Mouse (Mus musculus): ENCODE results near the gene Mrps6. TPM values are rescaled to one million over a fixed set of nuclear protein-coding genes. Genes with fewer than 3 reads are reported as not detected.

The Mrps6 gene
- polyA plus RNA-seq, 1 experiment: 323 TPM

DNA sequence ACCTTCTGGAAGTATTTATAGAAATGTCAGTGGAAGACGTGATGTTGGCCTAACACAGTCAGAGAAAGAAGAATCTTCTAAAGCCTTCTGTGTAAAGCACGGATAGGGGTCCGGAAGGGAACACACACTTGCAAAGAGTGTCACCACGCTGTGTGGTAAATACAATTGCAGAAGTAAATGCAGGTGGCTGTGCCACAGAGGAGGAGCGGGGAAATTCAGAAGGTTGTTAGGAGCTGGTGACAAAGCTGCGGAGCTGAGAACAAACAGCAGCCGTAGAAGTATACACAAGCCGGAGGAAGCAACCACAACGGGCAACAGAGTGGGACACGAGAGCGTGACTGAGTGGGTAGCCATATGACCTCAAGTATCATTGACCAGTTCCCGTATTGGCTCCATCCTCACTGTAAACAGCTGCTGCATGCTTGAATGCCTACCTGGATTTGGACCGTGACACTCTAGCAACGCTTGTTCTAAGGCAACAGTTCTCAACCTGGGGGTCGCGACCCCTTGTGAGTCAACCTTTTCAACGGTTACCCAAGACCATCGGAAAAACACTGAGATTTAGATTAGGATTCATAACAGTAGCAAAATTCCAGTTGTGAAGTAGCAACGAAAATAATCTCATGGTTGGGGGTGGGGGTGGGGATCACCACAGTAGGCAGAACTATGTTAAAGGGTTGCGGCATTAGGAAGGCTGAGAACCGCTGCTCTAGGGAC, 20.0 kb upstream of the Mrps6 start:
- H3ac ChIP-seq (ENCODE audit: control insufficient read depth, insufficient read length, low read depth): no peak overlapping the region
- no peak for TF ChIP-seq CTCF (IDR thresholded peaks at IDR 0.05; ENCODE audit: control insufficient read depth, insufficient read depth, insufficient read length)
- TF ChIP-seq FOSL1 (IDR thresholded peaks at IDR 0.05; ENCODE audit: insufficient read depth, low read length, poor library complexity, severe bottlenecking): no peak
- H3K36me3 ChIP-seq (ENCODE audit: control insufficient read depth, insufficient read depth): no peaks in the 10 kb centered on the region
- H3K4me3 ChIP-seq (ENCODE audit: insufficient read depth, poor library complexity, severe bottlenecking): no peak overlapping the region
- H3K27me3 ChIP-seq (ENCODE audit: control insufficient read depth, insufficient read depth, insufficient read length): no peaks in the 10 kb centered on the region
- no peaks in the 10 kb centered on the region for H3K79me2 ChIP-seq (ENCODE audit: control insufficient read depth, insufficient read depth)
- H3K79me3 ChIP-seq (ENCODE audit: low read depth): no peaks in the 10 kb centered on the region

DNA sequence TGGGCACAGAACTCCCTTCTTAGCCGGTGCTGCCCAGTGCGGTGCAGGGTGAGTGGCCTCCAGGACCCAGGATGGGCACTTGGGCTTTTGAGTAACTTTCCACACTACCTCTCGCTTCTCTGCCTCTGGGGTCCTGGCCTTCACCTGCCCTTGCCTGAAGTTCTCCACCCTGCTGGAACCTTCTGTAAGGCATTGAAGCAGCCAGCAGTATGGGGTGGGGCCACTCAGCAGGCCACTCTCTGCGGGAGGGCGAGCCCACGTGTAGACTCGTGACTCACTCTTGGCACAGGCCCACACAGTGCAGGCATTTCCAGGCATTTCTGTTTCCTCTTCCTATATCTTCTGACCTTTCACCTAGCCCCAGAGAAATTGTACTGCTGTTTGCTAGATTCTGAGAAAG, 18.6 kb upstream of the Mrps6 start:
- no peaks in the 10 kb centered on the region for H3K27me3 ChIP-seq (ENCODE audit: control insufficient read depth, insufficient read depth, insufficient read length)
- no peaks in the 10 kb centered on the region for H3K79me2 ChIP-seq (ENCODE audit: control insufficient read depth, insufficient read depth)
- H3ac ChIP-seq (ENCODE audit: control insufficient read depth, insufficient read length, low read depth): no peak overlapping the region
- H3K4me3 ChIP-seq (ENCODE audit: insufficient read depth, poor library complexity, severe bottlenecking): no peak overlapping the region
- H3K36me3 ChIP-seq (ENCODE audit: control insufficient read depth, insufficient read depth): no peaks in the 10 kb centered on the region
- TF ChIP-seq MYOG (IDR thresholded peaks at IDR 0.05; ENCODE audit: control insufficient read depth, extremely low read depth, insufficient read length) (no peak), USF1 (IDR thresholded peaks at IDR 0.05; ENCODE audit: low read depth) (peak; percentile 40)
- no peaks in the 10 kb centered on the region for H3K79me3 ChIP-seq (ENCODE audit: low read depth)

DNA sequence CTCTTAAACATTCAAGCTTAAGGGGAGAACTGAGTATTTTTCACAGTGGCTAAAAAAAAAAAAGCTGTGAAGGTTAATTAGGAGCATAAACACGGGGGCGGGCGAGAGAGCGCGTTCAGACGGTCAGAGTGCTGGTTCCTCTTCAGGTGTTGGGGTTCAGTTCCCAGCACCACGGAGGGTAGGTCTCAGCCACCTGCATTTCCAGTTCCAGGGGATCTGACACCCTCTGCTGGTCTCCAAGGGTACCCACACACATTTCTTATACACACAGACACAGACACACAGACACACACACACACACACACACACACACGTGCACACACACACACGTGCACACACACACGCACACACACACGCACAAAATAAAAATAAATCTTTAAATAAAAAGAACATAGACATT, 18.1 kb upstream of the Mrps6 start:
- no peak overlapping the region for H3ac ChIP-seq (ENCODE audit: control insufficient read depth, insufficient read length, low read depth)
- H3K79me2 ChIP-seq (ENCODE audit: control insufficient read depth, insufficient read depth): no peaks in the 10 kb centered on the region
- H3K79me3 ChIP-seq (ENCODE audit: low read depth): no peaks in the 10 kb centered on the region
- H3K4me3 ChIP-seq (ENCODE audit: insufficient read depth, poor library complexity, severe bottlenecking): no peak overlapping the region
- TF ChIP-seq CTCF (IDR thresholded peaks at IDR 0.05; ENCODE audit: control insufficient read depth, insufficient read depth, insufficient read length) (no peak), CEBPB (IDR thresholded peaks at IDR 0.05; ENCODE audit: low read depth) (no peak), MAX (IDR thresholded peaks at IDR 0.05) (no peak), MYOG (IDR thresholded peaks at IDR 0.05; ENCODE audit: control insufficient read depth, extremely low read depth, insufficient read length) (no peak), USF1 (IDR thresholded peaks at IDR 0.05; ENCODE audit: low read depth) (no peak), MYOD1 (IDR thresholded peaks at IDR 0.05; ENCODE audit: control insufficient read depth, insufficient read length, low read depth) (no peak), FOSL1 (IDR thresholded peaks at IDR 0.05; ENCODE audit: insufficient read depth, low read length, poor library complexity, severe bottlenecking) (no peak)
- no peaks in the 10 kb centered on the region for H3K36me3 ChIP-seq (ENCODE audit: control insufficient read depth, insufficient read depth)
- H3K27me3 ChIP-seq (ENCODE audit: control insufficient read depth, insufficient read depth, insufficient read length): no peaks in the 10 kb centered on the region

DNA sequence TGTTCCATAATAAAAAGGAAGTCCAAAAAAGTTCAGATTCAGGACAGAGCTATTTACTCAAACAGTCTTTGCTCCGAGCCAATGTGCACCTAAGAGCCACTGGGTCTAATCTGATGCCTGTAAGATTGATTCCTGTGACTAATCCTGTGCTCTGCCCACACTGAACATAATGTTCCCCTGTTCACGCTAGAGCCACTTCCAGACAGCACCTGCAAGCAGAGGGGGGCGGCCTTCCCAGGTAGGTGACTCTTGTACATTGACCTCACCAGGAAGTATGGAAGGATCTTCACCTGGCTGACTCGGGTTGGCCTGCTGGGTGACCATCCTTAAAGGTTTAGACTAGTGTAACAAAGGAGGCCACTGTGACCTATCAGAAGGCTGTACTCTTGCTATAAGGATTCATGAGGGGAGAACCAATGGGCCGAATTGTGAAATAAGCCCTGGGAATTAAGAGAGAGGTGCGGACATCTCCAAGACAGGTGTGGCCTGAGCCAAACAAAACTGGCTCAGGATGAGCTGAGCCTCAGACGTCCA, 6.2 kb upstream of the Mrps6 start:
- no peak for TF ChIP-seq MYOG (IDR thresholded peaks at IDR 0.05; ENCODE audit: control insufficient read depth, extremely low read depth, insufficient read length)
- TF ChIP-seq MYOD1 (IDR thresholded peaks at IDR 0.05; ENCODE audit: control insufficient read depth, insufficient read length, low read depth): no peak
- TF ChIP-seq CEBPB (IDR thresholded peaks at IDR 0.05; ENCODE audit: low read depth): no peak
- TF ChIP-seq CTCF (IDR thresholded peaks at IDR 0.05; ENCODE audit: control insufficient read depth, insufficient read depth, insufficient read length): no peak
- no peak for TF ChIP-seq USF1 (IDR thresholded peaks at IDR 0.05; ENCODE audit: low read depth)
- H3K79me2 ChIP-seq (ENCODE audit: control insufficient read depth, insufficient read depth): no peaks in the 10 kb centered on the region
- H3ac ChIP-seq (ENCODE audit: control insufficient read depth, insufficient read length, low read depth): no peak overlapping the region
- H3K79me3 ChIP-seq (ENCODE audit: low read depth): no peaks in the 10 kb centered on the region
- H3K36me3 ChIP-seq (ENCODE audit: control insufficient read depth, insufficient read depth): no peaks in the 10 kb centered on the region
- no peaks in the 10 kb centered on the region for H3K27me3 ChIP-seq (ENCODE audit: control insufficient read depth, insufficient read depth, insufficient read length)
- no peak overlapping the region for H3K4me3 ChIP-seq (ENCODE audit: insufficient read depth, poor library complexity, severe bottlenecking)

DNA sequence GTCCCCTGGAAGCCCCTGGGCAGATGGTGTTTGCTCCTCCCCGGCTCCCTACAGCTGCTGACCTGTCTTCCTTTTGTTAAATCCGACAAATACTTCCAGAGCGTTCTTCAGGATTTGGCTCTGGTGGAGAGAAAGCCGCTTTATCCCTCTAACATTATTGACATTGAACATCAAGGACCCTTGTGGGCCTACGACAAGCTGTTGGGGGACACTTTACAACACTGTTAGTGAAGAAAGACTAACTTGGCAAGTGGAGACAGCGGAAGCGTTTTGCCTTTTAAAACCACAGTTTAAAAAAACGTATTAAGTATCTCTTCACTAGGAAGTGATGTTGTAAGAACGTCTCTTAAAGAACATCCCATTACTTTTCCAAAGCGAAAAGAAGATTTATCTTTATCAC, 5.5 kb upstream of the Mrps6 start:
- no peak overlapping the region for H3ac ChIP-seq (ENCODE audit: control insufficient read depth, insufficient read length, low read depth)
- H3K36me3 ChIP-seq (ENCODE audit: control insufficient read depth, insufficient read depth): no peaks in the 10 kb centered on the region

DNA sequence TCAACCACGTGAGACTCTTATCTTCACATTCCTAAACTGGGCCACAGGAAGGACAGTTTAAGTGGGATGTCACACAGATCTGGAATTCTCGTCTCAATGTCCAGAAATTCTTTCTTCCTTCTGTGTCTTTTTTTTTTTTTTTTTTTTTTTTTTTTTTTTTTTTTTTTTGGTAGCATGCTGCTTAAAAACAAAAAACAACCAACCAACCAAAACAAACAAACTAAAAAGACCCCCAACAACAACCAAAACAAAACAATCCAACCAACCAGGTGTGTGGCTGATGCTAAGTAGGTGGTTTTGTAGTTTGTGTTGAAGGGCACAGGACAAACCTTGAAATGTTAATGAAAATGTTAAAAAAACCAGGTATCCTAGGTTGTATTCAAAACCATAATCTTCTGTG, 1.4 kb upstream of the Mrps6 start:
- H3K27me3 ChIP-seq (ENCODE audit: control insufficient read depth, insufficient read depth, insufficient read length): no peaks in the 10 kb centered on the region
- peaks cover 22% of the 10 kb centered on the region for H3K36me3 ChIP-seq (ENCODE audit: control insufficient read depth, insufficient read depth)
- H3K79me2 ChIP-seq (ENCODE audit: control insufficient read depth, insufficient read depth): peaks cover 37% of the 10 kb centered on the region
- TF ChIP-seq MAX (IDR thresholded peaks at IDR 0.05) (no peak), MYOD1 (IDR thresholded peaks at IDR 0.05; ENCODE audit: control insufficient read depth, insufficient read length, low read depth) (no peak), CTCF (IDR thresholded peaks at IDR 0.05; ENCODE audit: control insufficient read depth, insufficient read depth, insufficient read length) (no peak), USF1 (IDR thresholded peaks at IDR 0.05; ENCODE audit: low read depth) (no peak), CEBPB (IDR thresholded peaks at IDR 0.05; ENCODE audit: low read depth) (no peak), MYOG (IDR thresholded peaks at IDR 0.05; ENCODE audit: control insufficient read depth, extremely low read depth, insufficient read length) (no peak), FOSL1 (IDR thresholded peaks at IDR 0.05; ENCODE audit: insufficient read depth, low read length, poor library complexity, severe bottlenecking) (no peak)
- H3K79me3 ChIP-seq (ENCODE audit: low read depth): peaks cover 34% of the 10 kb centered on the region
- no peak overlapping the region for H3K4me3 ChIP-seq (ENCODE audit: insufficient read depth, poor library complexity, severe bottlenecking)
- no peak overlapping the region for H3ac ChIP-seq (ENCODE audit: control insufficient read depth, insufficient read length, low read depth)

More for the DNA sequence above, 5.5 kb upstream of the Mrps6 start:
- no peak for TF ChIP-seq MAX (IDR thresholded peaks at IDR 0.05)
- TF ChIP-seq MYOD1 (IDR thresholded peaks at IDR 0.05; ENCODE audit: control insufficient read depth, insufficient read length, low read depth): no peak
- no peak for TF ChIP-seq USF1 (IDR thresholded peaks at IDR 0.05; ENCODE audit: low read depth)
- no peak for TF ChIP-seq FOSL1 (IDR thresholded peaks at IDR 0.05; ENCODE audit: insufficient read depth, low read length, poor library complexity, severe bottlenecking)
- Histone ChIP-seq H3K79me2 (ENCODE audit: control insufficient read depth, insufficient read depth) (no peaks in the 10 kb centered on the region), H3K4me3 (ENCODE audit: insufficient read depth, poor library complexity, severe bottlenecking) (no peak overlapping the region), H3K27me3 (ENCODE audit: control insufficient read depth, insufficient read depth, insufficient read length) (no peaks in the 10 kb centered on the region), H3K79me3 (ENCODE audit: low read depth) (no peaks in the 10 kb centered on the region)
